In the genomic region with DNA sequence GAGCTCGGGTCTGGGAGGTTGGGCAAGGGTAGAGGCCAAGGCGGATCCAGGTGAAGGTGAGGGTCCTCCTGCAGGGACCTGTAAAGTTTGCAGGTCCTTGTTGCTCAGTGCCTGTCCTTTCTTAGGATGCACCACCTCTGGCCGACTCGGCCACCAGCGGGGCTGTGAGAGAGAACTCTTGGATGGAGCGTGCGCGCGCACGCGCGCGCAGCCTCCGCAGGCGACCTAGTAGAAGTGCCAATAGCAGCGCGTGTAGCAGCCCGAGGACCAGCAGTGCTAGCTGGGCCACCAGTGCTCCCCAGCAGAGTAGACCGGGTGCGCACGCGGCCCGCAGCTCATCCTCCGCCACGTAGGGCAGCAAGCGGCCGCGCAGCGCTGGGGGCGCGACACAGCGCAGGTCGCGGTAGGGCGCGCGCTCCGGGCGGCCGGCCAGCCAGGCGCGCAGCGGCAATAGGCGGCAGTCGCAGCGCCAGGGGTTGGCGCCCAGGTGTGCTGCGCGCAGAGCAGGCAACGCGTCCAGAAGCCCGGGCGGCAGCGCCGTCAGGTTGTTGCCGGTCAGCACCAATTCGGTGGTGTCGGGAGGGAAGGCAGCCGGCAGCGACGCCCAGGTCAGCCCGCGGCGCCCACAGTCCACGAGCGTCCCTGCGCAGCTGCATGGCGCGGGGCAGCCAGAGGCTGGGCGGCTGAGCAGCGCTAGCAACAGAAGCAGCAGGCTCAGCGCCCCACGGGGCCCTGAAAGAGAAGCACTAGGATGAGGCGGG, we compare ENCODE assay signal across 9 mouse cellular contexts. TPM values are rescaled to one million over a fixed set of nuclear protein-coding genes. Genes with fewer than 3 reads are reported as not detected.
A peak's percentile ranks its signal among the peaks of the same experiment; 100 is the strongest.
DNase-seq lines count a peak whose midpoint lies in the region; ATAC-seq lines count a peak whose summit lies in the region.
"Had no signal": no experiment of that assay in that cellular context is flagged by ENCODE, and none has a peak within 500 bp of the region (broad histone marks: within the 10 kb centered on the region; RNA-seq: fewer than 3 reads in every experiment).

No protein-coding gene starts in this region.

- H3K4me3 ChIP-seq in neural tube, embryonic 12.5 days: peak overlapping the region; percentile 33

- peak overlapping the region; percentile 70 for H3K4me2 ChIP-seq in neural tube, embryonic 12.5 days (replicated peaks)

- peak; percentile 57 for DNase-seq in layer of hippocampus, adult 11-12 months (ENCODE audit: low spot score)
- DNase-seq in layer of hippocampus, adult 9-10 months (ENCODE audit: low spot score): no peak
- DNase-seq in cerebellum, adult 18-20 months: peak; percentile 55 to 67
- DNase-seq in frontal cortex, postnatal 36 days (ENCODE audit: low spot score in 2 of 2): peak; percentile 47 to 55
- peak; percentile 53 to 65 for DNase-seq in layer of hippocampus, postnatal 10 days (ENCODE audit: low spot score in 2 of 2)
- DNase-seq in T-cell, adult 2 months (ENCODE audit: low spot score): no peak
- DNase-seq in ovary, adult 18-20 months (ENCODE audit: low spot score): no peak

- H3K9ac ChIP-seq in neural tube, embryonic 12.5 days: peak overlapping the region; percentile 42; the same call in 1 of the 2 replicates

- peaks cover 31% of the 10 kb centered on the region for H3K4me1 ChIP-seq in neural tube, embryonic 12.5 days

- H3K27me3 ChIP-seq in neural tube, embryonic 12.5 days (replicated peaks): peaks cover 80% of the 10 kb centered on the region

- H3K36me3 ChIP-seq in neural tube, embryonic 12.5 days: peaks cover 34% of the 10 kb centered on the region

- ATAC-seq in neural tube, embryonic 12.5 days (ENCODE audit: low FRiP score, low read depth): no peak

- no peaks in the 10 kb centered on the region for H3K9me3 ChIP-seq in neural tube, embryonic 12.5 days

- 1% methylated on average over 74 of the region's 74 CpGs for WGBS in neural tube, embryonic 12.5 days

- no peak overlapping the region for H3K27ac ChIP-seq in neural tube, embryonic 12.5 days

RNA-seq across cellular contexts. Expression of a gene that starts 1.4 kb away (rescaled TPM):
- total RNA-seq in layer of hippocampus, postnatal 10 days (2021): 1 to 10 TPM; 4.9 to 5.4 TPM
- 12.0 and 12.7 TPM in 2 replicates for polyA plus RNA-seq in neural tube, embryonic 12.5 days (2016; fragmentation: Nextera tagmentation; extraction: Ambion mirVana)
- total RNA-seq: liver, adult 2 months had no signal
- polyA plus RNA-seq: liver, adult 2 months had no signal

RNA-seq across cellular contexts. Expression of a gene that starts 5.4 kb away (rescaled TPM):
- 10 to 100 TPM; 84.8 to 98.2 TPM for total RNA-seq in layer of hippocampus, postnatal 10 days (2021)
- polyA plus RNA-seq in neural tube, embryonic 12.5 days (2016; fragmentation: Nextera tagmentation; extraction: Ambion mirVana): 11.8 and 12.1 TPM in 2 replicates
- total RNA-seq: liver, adult 2 months had no signal
- polyA plus RNA-seq: liver, adult 2 months had no signal

RNA-seq across cellular contexts. Expression of a gene that starts 9.0 kb away (rescaled TPM):
- total RNA-seq in layer of hippocampus, postnatal 10 days (2021): 100 to 1,000 TPM; 543 to 588 TPM
- polyA plus RNA-seq in neural tube, embryonic 12.5 days (2016; fragmentation: Nextera tagmentation; extraction: Ambion mirVana): 117 and 125 TPM in 2 replicates

RNA-seq across cellular contexts. Expression of a gene that starts 30.3 kb away (rescaled TPM):
- 1 to 10 TPM; 1.9 to 2.7 TPM for total RNA-seq in layer of hippocampus, postnatal 10 days (2021)
- polyA plus RNA-seq in neural tube, embryonic 12.5 days (2016; fragmentation: Nextera tagmentation; extraction: Ambion mirVana): 5.5 and 7.2 TPM in 2 replicates
- total RNA-seq: liver, adult 2 months had no signal

Comparison
In these comparisons a context has a peak if more than half of its experiments do, and no peak if none do; other contexts are left out.
1. DNase-seq: peak in layer of hippocampus, adult 11-12 months (single experiment), cerebellum, adult 18-20 months (2 of 2), frontal cortex, postnatal 36 days (2 of 2) and layer of hippocampus, postnatal 10 days (2 of 2); none in layer of hippocampus, adult 9-10 months (single experiment), T-cell, adult 2 months (single experiment) and ovary, adult 18-20 months (single experiment).